Mouse (Mus musculus) forebrain, embryonic 16.5 days (tissue): Measurements from ENCODE around the gene Gnpda2. TPM values are rescaled to one million over a fixed set of nuclear protein-coding genes. Genes with fewer than 3 reads are reported as not detected.
A peak's percentile ranks its signal among the peaks of the same experiment; 100 is the strongest.

Source experiments
- ATAC-seq: fragments of 200-750 bp; cut with Nextera tagmentation; 2 replicates; pipeline ENCODE4 v1.8.0; 2017; ENCODE audit warnings: mild to moderate bottlenecking, moderate library complexity
- H3K27ac ChIP-seq: fragments of 300-500 bp; sonication (generic); 2 replicates; pipeline ENCODE4 v1.5.1; 2014; ENCODE audit warnings: low read length, control low read depth
- H3K27me3 ChIP-seq: fragments of 300-500 bp; sonication (generic); replicated peaks from 2 replicates; pipeline ENCODE4 v1.6.1; 2014; ENCODE audit warnings: low read length; ENCODE audit not compliant: control insufficient read depth, insufficient read depth
- H3K36me3 ChIP-seq: fragments of 300-500 bp; sonication (generic); 2 replicates; pipeline ENCODE4 v1.6.1; 2014; ENCODE audit not compliant: control insufficient read depth, insufficient read depth
- H3K4me1 ChIP-seq: fragments of 300-500 bp; sonication (generic); replicated peaks from 2 replicates; pipeline ENCODE4 v1.6.1; 2014; ENCODE audit warnings: low read length; ENCODE audit not compliant: control insufficient read depth, insufficient read depth
- H3K4me2 ChIP-seq: fragments of 300-500 bp; sonication (generic); 2 replicates; pipeline ENCODE4 v1.6.1; 2014; ENCODE audit warnings: mild to moderate bottlenecking, low read length, control low read depth
- H3K4me3 ChIP-seq: fragments of 300-500 bp; sonication (generic); replicated peaks from 2 replicates; pipeline ENCODE4 v1.5.1; 2014; ENCODE audit warnings: mild to moderate bottlenecking, low read length, control low read depth
- H3K9ac ChIP-seq: fragments of 300-500 bp; sonication (generic); replicated peaks from 2 replicates; pipeline ENCODE4 v1.6.1; 2014; ENCODE audit warnings: low read depth, low read length, control low read depth
- H3K9me3 ChIP-seq: fragments of 300-500 bp; sonication (generic); 2 replicates; pipeline ENCODE4 v1.6.1; 2016; ENCODE audit warnings: low read length; ENCODE audit not compliant: control insufficient read depth
- WGBS: fragments of 180-500 bp; shearing (Covaris S2); extraction: QIAGEN DNeasy Blood & Tissue Kit; methylation state at CpG from one replicate; pipeline ENCODE4 v1.1.7; 2014; 5-methylcytosine and 5-hydroxymethylcytosine counted together
- polyA plus RNA-seq: library from polyadenylated mRNA; unstranded; fragments of >200 nt; fragmentation: Nextera tagmentation; extraction: Ambion mirVana; gene quantifications from 2 replicates; pipeline ENCODE4 v1.2.1, GENCODE M21; 2015

Gene Gnpda2
- 31.5 and 40.1 TPM in 2 replicates for polyA plus RNA-seq

- Histone ChIP-seq H3K27me3 (no peaks in the 10 kb centered on the region), H3K9ac (peak within 1 kb of the TSS; percentile 86), H3K4me3 (peak within 1 kb of the TSS; percentile 65), H3K27ac (peak within 1 kb of the TSS; percentile 78), H3K36me3 (no peaks in the 10 kb centered on the region; the same call in 1 of the 2 replicates), H3K9me3 (no peaks in the 10 kb centered on the region), H3K4me2 (peak within 1 kb of the TSS; percentile 75), H3K4me1 (peaks cover 7% of the 10 kb centered on the region)
- 3% methylated on average over 42 of the region's 42 CpGs for WGBS
- peak; percentile 97 for ATAC-seq
Observed at GRCm38 (mm10) chr5:69591640-69592461, at the start of gene Gnpda2. Gene Gnpda2, minus strand, starts transcription at chr5:69592340.

- H3K4me1 ChIP-seq, result no peaks in the 10 kb centered on the region
- no peaks in the 10 kb centered on the region for H3K9me3 ChIP-seq
- no peaks in the 10 kb centered on the region for H3K36me3 ChIP-seq
- ATAC-seq, result peak; percentile 96
- H3K4me2 ChIP-seq, result no peak overlapping the region
- no peak overlapping the region for H3K27ac ChIP-seq
- no peak overlapping the region for H3K4me3 ChIP-seq
- H3K9ac ChIP-seq, result no peak overlapping the region
- no peaks in the 10 kb centered on the region for H3K27me3 ChIP-seq
- 34% methylated on average over 4 of the region's 4 CpGs for WGBS
Observed at GRCm38 (mm10) chr5:69634766-69635165, 42.6 kb upstream of the Gnpda2 start.

- H3K27me3 ChIP-seq, result no peaks in the 10 kb centered on the region
- 66% methylated on average over 1 of the region's 1 CpGs for WGBS
Observed at GRCm38 (mm10) chr5:69620899-69621298, 28.8 kb upstream of the Gnpda2 start.

GRCm38 (mm10) chr5:69613209-69613796, 21.2 kb upstream of the Gnpda2 start:
- Histone ChIP-seq H3K4me1 (no peaks in the 10 kb centered on the region), H3K27ac (no peak overlapping the region), H3K36me3 (no peaks in the 10 kb centered on the region), H3K27me3 (no peaks in the 10 kb centered on the region), H3K9ac (no peak overlapping the region), H3K4me3 (no peak overlapping the region), H3K9me3 (peaks cover 2% of the 10 kb centered on the region; the same call in 1 of the 2 replicates), H3K4me2 (no peak overlapping the region)
- ATAC-seq, result 0 out of 2 replicates have a peak, but pooled peaks have one; percentile 20
- WGBS, result 19% methylated on average over 4 of the region's 4 CpGs

More at GRCm38 (mm10) chr5:69620899-69621298, 28.8 kb upstream of the Gnpda2 start:
- no peaks in the 10 kb centered on the region for H3K36me3 ChIP-seq
- no peak for ATAC-seq
- H3K27ac ChIP-seq, result no peak overlapping the region
- H3K9me3 ChIP-seq, result no peaks in the 10 kb centered on the region
- H3K4me2 ChIP-seq, result no peak overlapping the region
- no peaks in the 10 kb centered on the region for H3K4me1 ChIP-seq
- no peak overlapping the region for H3K4me3 ChIP-seq
- no peak overlapping the region for H3K9ac ChIP-seq

- no peaks in the 10 kb centered on the region for H3K27me3 ChIP-seq
- no peak overlapping the region for H3K27ac ChIP-seq
- no peaks in the 10 kb centered on the region for H3K4me1 ChIP-seq
- no peak for ATAC-seq
- no peak overlapping the region for H3K4me3 ChIP-seq
- H3K36me3 ChIP-seq, result no peaks in the 10 kb centered on the region
- no peaks in the 10 kb centered on the region for H3K9me3 ChIP-seq
- H3K9ac ChIP-seq, result no peak overlapping the region
- no peak overlapping the region for H3K4me2 ChIP-seq
Observed at GRCm38 (mm10) chr5:69601027-69601426, 8.9 kb upstream of the Gnpda2 start.

- 0 out of 2 replicates have a peak, but pooled peaks have one; percentile 20 for ATAC-seq
- Histone ChIP-seq H3K4me3 (peak overlapping the region; percentile 92), H3K36me3 (peaks cover 9% of the 10 kb centered on the region), H3K9ac (peak overlapping the region; percentile 100), H3K27me3 (no peaks in the 10 kb centered on the region), H3K4me2 (peak overlapping the region; percentile 64), H3K9me3 (no peaks in the 10 kb centered on the region), H3K27ac (peak overlapping the region; percentile 91), H3K4me1 (peaks cover 7% of the 10 kb centered on the region)
- WGBS, result 6% methylated on average over 16 of the region's 16 CpGs
Observed at GRCm38 (mm10) chr5:69557404-69557935, 34.7 kb downstream of the Gnpda2 start.

GRCm38 (mm10) chr5:69556628-69557403, 35.3 kb downstream of the Gnpda2 start, which contains the start of gene Guf1:
Gene Guf1, plus strand, starts transcription at chr5:69556923.
- ATAC-seq, result peak; percentile 89
- Histone ChIP-seq H3K27me3 (no peaks in the 10 kb centered on the region), H3K9me3 (no peaks in the 10 kb centered on the region), H3K27ac (peak within 1 kb of the TSS; percentile 91), H3K4me2 (peak within 1 kb of the TSS; percentile 64), H3K4me1 (peaks cover 7% of the 10 kb centered on the region), H3K9ac (peak within 1 kb of the TSS; percentile 100), H3K4me3 (peak within 1 kb of the TSS; percentile 92), H3K36me3 (peaks cover 9% of the 10 kb centered on the region)
- under 1% methylated on average over 72 of the region's 72 CpGs for WGBS

GRCm38 (mm10) chr5:69542489-69542888, 49.7 kb downstream of the Gnpda2 start, which contains the start of gene Yipf7:
Gene Yipf7, minus strand, starts transcription at chr5:69542648.
- Histone ChIP-seq H3K36me3 (no peaks in the 10 kb centered on the region), H3K4me3 (no peak within 1 kb of the TSS), H3K27me3 (no peaks in the 10 kb centered on the region), H3K9ac (no peak within 1 kb of the TSS), H3K9me3 (no peaks in the 10 kb centered on the region), H3K4me1 (no peaks in the 10 kb centered on the region), H3K27ac (no peak within 1 kb of the TSS), H3K4me2 (no peak within 1 kb of the TSS)
- WGBS, result 55% methylated on average over 4 of the region's 4 CpGs
- peak; percentile 40; the same call in 1 of the 2 replicates for ATAC-seq
